Mouse (Mus musculus) embryonic fibroblast, embryonic 13.5 days (primary cell): ENCODE results near the gene Cd52.

ENCODE experiments used
- CTCF ChIP-seq: IDR thresholded peaks from 2 replicates; pipeline ENCODE4 v1.5.1; 2011; ENCODE audit warnings: mild to moderate bottlenecking, control low read depth, low read length, moderate library complexity, borderline replicate concordance; ENCODE audit not compliant: insufficient read depth
- POLR2A ChIP-seq: IDR thresholded peaks from 2 replicates; pipeline ENCODE4 v1.6.1; 2011; ENCODE audit warnings: low read depth, mild to moderate bottlenecking, control low read depth, low read length, moderate library complexity

DNA sequence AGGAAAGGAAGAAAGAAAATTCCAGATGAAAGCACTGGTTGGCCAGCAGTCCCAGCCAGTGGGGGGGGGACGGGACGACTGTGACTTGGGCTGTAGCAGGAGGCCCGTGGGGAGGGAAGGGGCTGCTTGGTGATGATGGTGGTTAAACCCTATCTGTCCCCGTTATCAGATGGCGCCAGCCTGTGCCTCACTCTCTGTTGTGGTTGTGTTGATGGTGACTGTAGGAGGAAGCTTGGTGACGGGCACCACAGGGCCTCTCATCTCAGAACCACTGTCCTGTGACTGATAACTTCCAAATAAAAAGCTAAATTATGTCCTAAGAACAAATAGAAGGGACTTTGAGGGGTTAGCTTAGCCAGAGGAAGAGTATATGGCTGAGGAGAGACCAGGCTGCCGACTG lies 11.2 kb upstream of the Cd52 start:
- TF ChIP-seq POLR2A (no peak), CTCF (no peak)
